Mouse (Mus musculus): ENCODE results near the gene Snap29. TPM values are rescaled to one million over a fixed set of nuclear protein-coding genes. Genes with fewer than 3 reads are reported as not detected.

The Snap29 gene
- polyA plus RNA-seq, 1 experiment from 2014 or later = 15.3 TPM

DNA sequence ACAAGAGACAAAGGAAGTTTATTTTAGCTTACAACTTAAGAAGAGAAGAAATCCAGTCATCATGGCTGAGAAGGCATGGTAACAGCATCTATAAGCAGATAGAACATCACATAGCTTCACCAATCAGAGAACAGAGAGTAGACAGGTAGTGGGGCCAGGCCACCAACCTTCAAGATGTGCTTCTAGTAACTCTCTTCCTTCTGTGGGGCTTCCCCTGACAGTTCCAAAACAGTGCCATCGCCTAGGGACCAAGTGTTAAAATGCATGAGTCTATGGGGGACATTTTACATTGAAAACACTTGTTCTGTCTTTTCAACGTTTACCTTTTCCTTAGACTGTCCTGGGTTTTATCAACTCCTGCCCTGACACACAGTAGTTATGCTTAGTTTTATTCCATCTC lies 57.4 kb downstream of the Snap29 start:
- H3K9me3 ChIP-seq (ENCODE audit: control insufficient read depth, low read length) = no peaks in the 10 kb centered on the region
- ATAC-seq (ENCODE audit: low read depth) = no peak
- H3K27ac ChIP-seq (ENCODE audit: low read length) = no peak overlapping the region
- H3K4me2 ChIP-seq (ENCODE audit: low read depth, low read length) = no peak overlapping the region
- no peaks in the 10 kb centered on the region for H3K27me3 ChIP-seq (ENCODE audit: control insufficient read depth, insufficient read depth, low read depth, low read length)
- peaks cover 7% of the 10 kb centered on the region for H3K36me3 ChIP-seq (ENCODE audit: control insufficient read depth, insufficient read depth, low read length)
- H3K4me1 ChIP-seq (replicated peaks; ENCODE audit: control insufficient read depth, insufficient read depth, low read length) = no peaks in the 10 kb centered on the region
- no peak overlapping the region for H3K9ac ChIP-seq (ENCODE audit: low read length)
- WGBS = 85% methylated on average over 2 of the region's 2 CpGs
- H3K4me3 ChIP-seq (ENCODE audit: low read length) = no peak overlapping the region

- WGBS = 77% methylated on average over 4 of the region's 4 CpGs
- H3K36me3 ChIP-seq (ENCODE audit: control insufficient read depth, insufficient read depth, low read length) = peaks cover 11% of the 10 kb centered on the region
- no peak overlapping the region for H3K9ac ChIP-seq (ENCODE audit: low read length)
Observed at GRCm38 (mm10) chr16:17466875-17467663, 61.3 kb downstream of the Snap29 start.

DNA sequence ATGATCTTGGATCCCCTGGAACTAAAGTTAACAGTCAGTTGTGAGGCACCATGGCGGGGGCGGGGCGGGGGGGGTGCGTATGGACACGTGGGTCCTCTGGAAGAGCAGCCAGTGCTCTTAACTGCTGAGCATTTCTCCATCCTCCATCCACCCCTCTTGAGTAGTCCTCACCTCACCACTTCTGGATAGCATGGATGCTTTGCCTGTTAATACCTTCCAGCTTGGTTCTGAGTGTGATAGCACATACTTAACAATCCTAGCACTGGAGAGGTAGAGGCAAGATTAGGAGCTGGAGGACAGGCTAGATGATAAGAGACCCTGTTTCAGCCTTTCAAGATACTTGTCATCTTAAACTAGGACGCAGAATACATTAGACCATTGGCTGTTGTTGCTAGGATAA lies 66.7 kb downstream of the Snap29 start:
- Histone ChIP-seq H3K27me3 (ENCODE audit: control insufficient read depth, insufficient read depth, low read depth, low read length) (no peaks in the 10 kb centered on the region), H3K36me3 (ENCODE audit: control insufficient read depth, insufficient read depth, low read length) (peaks cover 9% of the 10 kb centered on the region), H3K27ac (ENCODE audit: low read length) (no peak overlapping the region), H3K9ac (ENCODE audit: low read length) (no peak overlapping the region), H3K9me3 (ENCODE audit: control insufficient read depth, low read length) (no peaks in the 10 kb centered on the region), H3K4me3 (ENCODE audit: low read length) (no peak overlapping the region), H3K4me2 (ENCODE audit: low read depth, low read length) (no peak overlapping the region), H3K4me1 (replicated peaks; ENCODE audit: control insufficient read depth, insufficient read depth, low read length) (no peaks in the 10 kb centered on the region)
- ATAC-seq (ENCODE audit: low read depth) = no peak
- 86% methylated on average over 6 of the region's 6 CpGs for WGBS

More at GRCm38 (mm10) chr16:17466875-17467663, 61.3 kb downstream of the Snap29 start:
- no peaks in the 10 kb centered on the region for H3K9me3 ChIP-seq (ENCODE audit: control insufficient read depth, low read length)
- no peak overlapping the region for H3K27ac ChIP-seq (ENCODE audit: low read length)
- no peaks in the 10 kb centered on the region for H3K27me3 ChIP-seq (ENCODE audit: control insufficient read depth, insufficient read depth, low read depth, low read length)
- no peak overlapping the region for H3K4me2 ChIP-seq (ENCODE audit: low read depth, low read length)
- ATAC-seq (ENCODE audit: low read depth) = no peak
- no peak overlapping the region for H3K4me3 ChIP-seq (ENCODE audit: low read length)
- no peaks in the 10 kb centered on the region for H3K4me1 ChIP-seq (replicated peaks; ENCODE audit: control insufficient read depth, insufficient read depth, low read length)

DNA sequence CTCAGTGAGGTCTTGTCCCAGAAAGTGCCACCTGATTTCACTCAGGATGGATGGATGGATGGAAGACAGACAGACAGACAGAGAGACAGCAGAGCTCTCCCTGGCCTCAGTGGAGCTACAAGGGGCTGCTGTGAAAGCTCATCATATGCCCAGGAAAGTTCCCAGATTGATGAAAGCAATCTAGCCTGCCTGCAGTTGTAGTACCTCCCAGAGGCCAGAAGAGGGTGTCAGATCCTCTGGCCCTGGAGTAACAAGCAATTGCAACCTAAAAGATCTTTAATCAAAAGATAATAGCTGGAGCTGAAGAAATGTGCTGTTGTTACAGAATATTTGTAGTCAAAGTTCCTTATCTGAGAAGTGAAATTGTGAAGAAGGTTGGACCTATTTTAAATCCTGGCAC lies 68.3 kb downstream of the Snap29 start:
- H3K27me3 ChIP-seq (ENCODE audit: control insufficient read depth, insufficient read depth, low read depth, low read length) = no peaks in the 10 kb centered on the region
- no peak overlapping the region for H3K9ac ChIP-seq (ENCODE audit: low read length)
- no peaks in the 10 kb centered on the region for H3K9me3 ChIP-seq (ENCODE audit: control insufficient read depth, low read length)
- no peak overlapping the region for H3K4me3 ChIP-seq (ENCODE audit: low read length)
- H3K36me3 ChIP-seq (ENCODE audit: control insufficient read depth, insufficient read depth, low read length) = peaks cover 7% of the 10 kb centered on the region
- ATAC-seq (ENCODE audit: low read depth) = no peak
- H3K4me1 ChIP-seq (replicated peaks; ENCODE audit: control insufficient read depth, insufficient read depth, low read length) = no peaks in the 10 kb centered on the region
- no peak overlapping the region for H3K27ac ChIP-seq (ENCODE audit: low read length)
- H3K4me2 ChIP-seq (ENCODE audit: low read depth, low read length) = no peak overlapping the region

- H3K4me2 ChIP-seq (ENCODE audit: low read depth, low read length) = no peak overlapping the region
- H3K4me1 ChIP-seq (replicated peaks; ENCODE audit: control insufficient read depth, insufficient read depth, low read length) = no peaks in the 10 kb centered on the region
- H3K9ac ChIP-seq (ENCODE audit: low read length) = no peak overlapping the region
- peaks cover 4% of the 10 kb centered on the region; the same call in 1 of the 2 replicates for H3K36me3 ChIP-seq (ENCODE audit: control insufficient read depth, insufficient read depth, low read length)
- no peak overlapping the region for H3K27ac ChIP-seq (ENCODE audit: low read length)
- no peaks in the 10 kb centered on the region for H3K9me3 ChIP-seq (ENCODE audit: control insufficient read depth, low read length)
- H3K27me3 ChIP-seq (ENCODE audit: control insufficient read depth, insufficient read depth, low read depth, low read length) = no peaks in the 10 kb centered on the region
- WGBS = 64% methylated on average over 2 of the region's 2 CpGs
- H3K4me3 ChIP-seq (ENCODE audit: low read length) = no peak overlapping the region
- no peak for ATAC-seq (ENCODE audit: low read depth)
Observed at GRCm38 (mm10) chr16:17474761-17475160, 69.0 kb downstream of the Snap29 start.

DNA sequence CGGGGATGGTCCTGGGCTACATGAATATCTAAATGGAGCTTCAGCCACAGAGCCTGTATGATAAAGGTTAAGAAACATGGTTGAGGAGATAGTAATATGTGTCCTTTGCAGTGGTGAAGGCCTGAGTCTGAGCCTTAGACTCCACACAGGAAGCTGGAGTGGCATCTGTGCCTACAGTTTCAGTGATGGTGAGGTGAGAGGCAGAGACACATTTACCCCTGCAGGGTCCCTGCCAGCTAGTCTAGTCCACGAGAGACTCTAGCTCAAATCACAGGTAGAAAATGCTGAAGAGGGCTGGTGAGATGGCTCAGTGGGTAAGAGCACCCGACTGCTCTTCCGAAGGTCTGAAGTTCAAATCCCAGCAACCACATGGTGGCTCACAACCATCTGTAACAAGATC lies 69.5 kb downstream of the Snap29 start:
- 0 out of 2 replicates have a peak, but pooled peaks cover 2% of the 10 kb centered on the region for H3K36me3 ChIP-seq (ENCODE audit: control insufficient read depth, insufficient read depth, low read length)
- WGBS = 94% methylated on average over 4 of the region's 4 CpGs
- no peak overlapping the region for H3K4me3 ChIP-seq (ENCODE audit: low read length)
- no peaks in the 10 kb centered on the region for H3K9me3 ChIP-seq (ENCODE audit: control insufficient read depth, low read length)
- H3K9ac ChIP-seq (ENCODE audit: low read length) = no peak overlapping the region
- no peaks in the 10 kb centered on the region for H3K27me3 ChIP-seq (ENCODE audit: control insufficient read depth, insufficient read depth, low read depth, low read length)
- no peak overlapping the region for H3K4me2 ChIP-seq (ENCODE audit: low read depth, low read length)
- no peak for ATAC-seq (ENCODE audit: low read depth)
- no peak overlapping the region for H3K27ac ChIP-seq (ENCODE audit: low read length)
- no peaks in the 10 kb centered on the region for H3K4me1 ChIP-seq (replicated peaks; ENCODE audit: control insufficient read depth, insufficient read depth, low read length)

GRCm38 (mm10) chr16:17478331-17478943 lies 72.7 kb downstream of the Snap29 start:
- H3K36me3 ChIP-seq (ENCODE audit: control insufficient read depth, insufficient read depth, low read length) = peaks cover 6% of the 10 kb centered on the region; the same call in 1 of the 2 replicates
- no peaks in the 10 kb centered on the region for H3K27me3 ChIP-seq (ENCODE audit: control insufficient read depth, insufficient read depth, low read depth, low read length)
- no peaks in the 10 kb centered on the region for H3K4me1 ChIP-seq (replicated peaks; ENCODE audit: control insufficient read depth, insufficient read depth, low read length)
- no peak overlapping the region for H3K27ac ChIP-seq (ENCODE audit: low read length)
- 71% methylated on average over 4 of the region's 4 CpGs for WGBS
- no peak overlapping the region for H3K4me3 ChIP-seq (ENCODE audit: low read length)
- ATAC-seq (ENCODE audit: low read depth) = no peak
- no peak overlapping the region for H3K9ac ChIP-seq (ENCODE audit: low read length)
- no peaks in the 10 kb centered on the region for H3K9me3 ChIP-seq (ENCODE audit: control insufficient read depth, low read length)
- H3K4me2 ChIP-seq (ENCODE audit: low read depth, low read length) = no peak overlapping the region

Other genes with a start within 250 kb of the Snap29 start
- 330 and 339 TPM in 2 replicates for gene Ube2l3, start 203.3 kb upstream of the Snap29 start, polyA plus RNA-seq (2015; fragmentation: Nextera tagmentation; extraction: Ambion mirVana)
- gene Rimbp3, start 197.4 kb upstream of the Snap29 start, polyA plus RNA-seq (2015; fragmentation: Nextera tagmentation; extraction: Ambion mirVana) = 0.16 and 0.20 TPM in 2 replicates
- 4.1 and 4.5 TPM in 2 replicates for gene Hic2, start 172.4 kb upstream of the Snap29 start, polyA plus RNA-seq (2015; fragmentation: Nextera tagmentation; extraction: Ambion mirVana)
- gene Tmem191c, start 129.9 kb upstream of the Snap29 start, polyA plus RNA-seq (2015; fragmentation: Nextera tagmentation; extraction: Ambion mirVana) = 8.5 and 9.7 TPM in 2 replicates
- 0.70 and 3.3 TPM in 2 replicates for gene Serpind1, start 74.6 kb upstream of the Snap29 start, polyA plus RNA-seq (2015; fragmentation: Nextera tagmentation; extraction: Ambion mirVana)
- 26.6 and 28.0 TPM in 2 replicates for gene Pi4ka, start 328 bp downstream of the Snap29 start, polyA plus RNA-seq (2015; fragmentation: Nextera tagmentation; extraction: Ambion mirVana)
- gene Crkl, start 46.0 kb downstream of the Snap29 start, polyA plus RNA-seq (2015; fragmentation: Nextera tagmentation; extraction: Ambion mirVana) = 56.7 and 60.4 TPM in 2 replicates
- gene Aifm3, start 83.6 kb downstream of the Snap29 start, polyA plus RNA-seq (2015; fragmentation: Nextera tagmentation; extraction: Ambion mirVana) = 4.1 and 6.5 TPM in 2 replicates
- gene Lztr1, start 102.7 kb downstream of the Snap29 start, polyA plus RNA-seq (2015; fragmentation: Nextera tagmentation; extraction: Ambion mirVana) = 75.6 and 85.6 TPM in 2 replicates
- 53.0 and 59.5 TPM in 2 replicates for gene Thap7, start 125.2 kb downstream of the Snap29 start, polyA plus RNA-seq (2015; fragmentation: Nextera tagmentation; extraction: Ambion mirVana)
- 3.0 and 4.8 TPM in 2 replicates for gene Lrrc74b, start 155.3 kb downstream of the Snap29 start, polyA plus RNA-seq (2015; fragmentation: Nextera tagmentation; extraction: Ambion mirVana)
- 1.3 and 1.5 TPM in 2 replicates for gene P2rx6, start 155.9 kb downstream of the Snap29 start, polyA plus RNA-seq (2015; fragmentation: Nextera tagmentation; extraction: Ambion mirVana)
- gene Slc7a4, start 177.2 kb downstream of the Snap29 start, polyA plus RNA-seq (2015; fragmentation: Nextera tagmentation; extraction: Ambion mirVana) = 10.8 and 13.2 TPM in 2 replicates
- gene Smpd4, start 213.4 kb downstream of the Snap29 start, polyA plus RNA-seq (2015; fragmentation: Nextera tagmentation; extraction: Ambion mirVana) = 33.2 and 34.3 TPM in 2 replicates
- 8.8 and 9.1 TPM in 2 replicates for gene Ccdc74a, start 240.5 kb downstream of the Snap29 start, polyA plus RNA-seq (2015; fragmentation: Nextera tagmentation; extraction: Ambion mirVana)

Measured in lung, embryonic 16.5 days (tissue).